Comparison of ENCODE assay signal across 8 mouse cellular contexts in genomic region chr15:78530141-78530540, GRCm38 (mm10). TPM values are rescaled to one million over a fixed set of nuclear protein-coding genes. Genes with fewer than 3 reads are reported as not detected.
DNase-seq lines count a peak whose midpoint lies in the region; ATAC-seq and TF ChIP-seq lines count a peak whose summit lies in the region.

No protein-coding gene starts in this region.

- H3K79me3 ChIP-seq in C2C12 (ENCODE audit: low read depth): peaks cover 5% of the 10 kb centered on the region

- ATAC-seq in hindbrain, embryonic 13.5 days (ENCODE audit: low FRiP score): no peak
- no peak for ATAC-seq in hindbrain, embryonic 11.5 days (ENCODE audit: low FRiP score)
- no peak for ATAC-seq in limb, embryonic 14.5 days (ENCODE audit: low FRiP score, low read depth)

- H3K4me3 ChIP-seq in hindbrain, embryonic 13.5 days: no peak overlapping the region
- no peak overlapping the region for H3K4me3 ChIP-seq in hindbrain, embryonic 11.5 days (ENCODE audit: low read depth, low read length)
- H3K4me3 ChIP-seq in C2C12 (ENCODE audit: insufficient read depth, poor library complexity, severe bottlenecking): peak overlapping the region; percentile 53
- peak overlapping the region; percentile 50; the same call in 1 of the 2 replicates for H3K4me3 ChIP-seq in forebrain, embryonic 10.5 days
- peak overlapping the region; percentile 46; the same call in 1 of the 2 replicates for H3K4me3 ChIP-seq in limb, embryonic 14.5 days (replicated peaks; ENCODE audit: low read length)

- H3K79me2 ChIP-seq in C2C12 (ENCODE audit: control insufficient read depth, insufficient read depth): peaks cover 19% of the 10 kb centered on the region

- H3K27me3 ChIP-seq in hindbrain, embryonic 13.5 days: peaks cover 7% of the 10 kb centered on the region
- peaks cover 4% of the 10 kb centered on the region; the same call in 1 of the 2 replicates for H3K27me3 ChIP-seq in hindbrain, embryonic 11.5 days (ENCODE audit: control insufficient read depth, insufficient read depth, low read length)
- H3K27me3 ChIP-seq in C2C12 (ENCODE audit: control insufficient read depth, insufficient read depth, insufficient read length): peaks cover 9% of the 10 kb centered on the region
- peaks cover 22% of the 10 kb centered on the region for H3K27me3 ChIP-seq in forebrain, embryonic 10.5 days (ENCODE audit: poor library complexity, severe bottlenecking)
- H3K27me3 ChIP-seq in limb, embryonic 14.5 days (ENCODE audit: control insufficient read depth, insufficient read depth, low read length): no peaks in the 10 kb centered on the region

- TF ChIP-seq CTCF in C2C12 (IDR thresholded peaks at IDR 0.05; ENCODE audit: control insufficient read depth, insufficient read depth, insufficient read length): no peak

- 82% methylated on average over 3 of the region's 3 CpGs for WGBS in hindbrain, embryonic 13.5 days
- whole genome bisulfite sequencing in hindbrain, embryonic 11.5 days: 77% methylated on average over 3 of the region's 3 CpGs
- 68% methylated on average over 3 of the region's 3 CpGs for WGBS in forebrain, embryonic 10.5 days
- 76% methylated on average over 3 of the region's 3 CpGs for WGBS in limb, embryonic 14.5 days

- DNase-seq in hindbrain, embryonic 11.5 days (ENCODE audit: low spot score): no peak
- no peak for DNase-seq in forebrain, embryonic 10.5 days (ENCODE audit: extremely low spot score, low spot score)
- DNase-seq in limb, embryonic 14.5 days (ENCODE audit: low spot score): no peak
- DNase-seq in frontal cortex, postnatal 14 days (ENCODE audit: low spot score in 2 of 2): no peak
- DNase-seq in layer of hippocampus, adult 9-11 months: no peak
- DNase-seq in frontal cortex, postnatal 25 days (ENCODE audit: low spot score in 2 of 2): no peak

- no peak overlapping the region for H3K4me2 ChIP-seq in hindbrain, embryonic 13.5 days
- no peak overlapping the region for H3K4me2 ChIP-seq in hindbrain, embryonic 11.5 days (replicated peaks; ENCODE audit: low read depth, low read length)
- peak overlapping the region; percentile 80 for H3K4me2 ChIP-seq in limb, embryonic 14.5 days (replicated peaks; ENCODE audit: low read depth, low read length, severe bottlenecking)

- TF ChIP-seq POLR2A in limb, embryonic 14.5 days (IDR thresholded peaks at IDR 0.05; ENCODE audit: borderline replicate concordance, extremely low read depth, insufficient read depth, insufficient read length): no peak

- no peaks in the 10 kb centered on the region for H3K9me3 ChIP-seq in hindbrain, embryonic 13.5 days
- no peaks in the 10 kb centered on the region for H3K9me3 ChIP-seq in hindbrain, embryonic 11.5 days (ENCODE audit: control insufficient read depth, low read length)
- no peaks in the 10 kb centered on the region for H3K9me3 ChIP-seq in forebrain, embryonic 10.5 days
- no peaks in the 10 kb centered on the region for H3K9me3 ChIP-seq in limb, embryonic 14.5 days (ENCODE audit: control insufficient read depth, low read length)

- H3K36me3 ChIP-seq in hindbrain, embryonic 13.5 days: no peaks in the 10 kb centered on the region
- no peaks in the 10 kb centered on the region for H3K36me3 ChIP-seq in hindbrain, embryonic 11.5 days (ENCODE audit: control insufficient read depth, insufficient read depth, low read length)
- H3K36me3 ChIP-seq in C2C12 (ENCODE audit: control insufficient read depth, insufficient read depth): peaks cover 4% of the 10 kb centered on the region
- no peaks in the 10 kb centered on the region for H3K36me3 ChIP-seq in forebrain, embryonic 10.5 days (replicated peaks)
- peaks cover 5% of the 10 kb centered on the region; the same call in 1 of the 2 replicates for H3K36me3 ChIP-seq in limb, embryonic 14.5 days (ENCODE audit: control insufficient read depth, insufficient read depth, low read length)

- no peak overlapping the region for H3K27ac ChIP-seq in hindbrain, embryonic 13.5 days
- no peak overlapping the region for H3K27ac ChIP-seq in hindbrain, embryonic 11.5 days (ENCODE audit: low read depth, low read length)
- peak overlapping the region; percentile 86; the same call in 1 of the 2 replicates for H3K27ac ChIP-seq in forebrain, embryonic 10.5 days
- H3K27ac ChIP-seq in limb, embryonic 14.5 days (replicated peaks; ENCODE audit: low read depth, low read length): no peak overlapping the region; the same call in 1 of the 2 replicates

- peaks cover 30% of the 10 kb centered on the region for H3K4me1 ChIP-seq in hindbrain, embryonic 13.5 days (replicated peaks)
- H3K4me1 ChIP-seq in hindbrain, embryonic 11.5 days (replicated peaks; ENCODE audit: control insufficient read depth, insufficient read depth, low read length): no peaks in the 10 kb centered on the region; the same call in 1 of the 2 replicates
- H3K4me1 ChIP-seq in forebrain, embryonic 10.5 days: peaks cover 40% of the 10 kb centered on the region
- peaks cover 25% of the 10 kb centered on the region for H3K4me1 ChIP-seq in limb, embryonic 14.5 days (ENCODE audit: control insufficient read depth, insufficient read depth, low read length)

- H3ac ChIP-seq in C2C12 (ENCODE audit: control insufficient read depth, insufficient read length, low read depth): peak overlapping the region; percentile 60

- peak overlapping the region; percentile 65 for H3K9ac ChIP-seq in hindbrain, embryonic 13.5 days
- no peak overlapping the region for H3K9ac ChIP-seq in hindbrain, embryonic 11.5 days (ENCODE audit: low read depth, low read length)
- H3K9ac ChIP-seq in limb, embryonic 14.5 days (ENCODE audit: low read depth, low read length, severe bottlenecking): 0 out of 2 replicates have a peak overlapping the region, but pooled peaks have one; percentile 69

TF ChIP-seq in C2C12, 6 proteins besides CTCF, POLR2A, EP300 and RAD21:
- TF ChIP-seq CEBPB (IDR thresholded peaks at IDR 0.05; ENCODE audit: low read depth) (no peak), MYOD1 (IDR thresholded peaks at IDR 0.05; ENCODE audit: control insufficient read depth, insufficient read length, low read depth) (no peak), MYOG (IDR thresholded peaks at IDR 0.05; ENCODE audit: control insufficient read depth, extremely low read depth, insufficient read length) (no peak), MAX (IDR thresholded peaks at IDR 0.05) (no peak), USF1 (IDR thresholded peaks at IDR 0.05; ENCODE audit: low read depth) (no peak), FOSL1 (IDR thresholded peaks at IDR 0.05; ENCODE audit: insufficient read depth, low read length, poor library complexity, severe bottlenecking) (no peak)

RNA-seq across cellular contexts. Expression of gene C1qtnf6, which starts 1.1 kb away (rescaled TPM):
- polyA plus RNA-seq in hindbrain, embryonic 13.5 days (2015; fragmentation: Nextera tagmentation; extraction: Ambion mirVana): 8.0 and 8.2 TPM in 2 replicates
- 11.8 and 12.4 TPM in 2 replicates for polyA plus RNA-seq in hindbrain, embryonic 11.5 days (2014; fragmentation: Nextera tagmentation; extraction: Ambion mirVana)
- polyA plus RNA-seq in C2C12 (2012; fragmentation: generic; extraction: Trizol): 17.5 TPM
- polyA plus RNA-seq in forebrain, embryonic 10.5 days (2016; fragmentation: Nextera tagmentation; extraction: Ambion mirVana): 8.4 and 8.8 TPM in 2 replicates
- 89.1 and 110 TPM in 2 replicates for polyA plus RNA-seq in limb, embryonic 14.5 days (2012; rRNA removed)
- polyA plus RNA-seq in limb, embryonic 14.5 days (2014; fragmentation: Nextera tagmentation; extraction: Ambion mirVana): 59.6 and 60.1 TPM in 2 replicates

RNA-seq across cellular contexts. Expression of gene Sstr3, which starts 14.3 kb away (rescaled TPM):
- 0.42 and 0.48 TPM in 2 replicates for polyA plus RNA-seq in hindbrain, embryonic 13.5 days (2015; fragmentation: Nextera tagmentation; extraction: Ambion mirVana)
- 0.10 and 0.22 TPM in 2 replicates for polyA plus RNA-seq in hindbrain, embryonic 11.5 days (2014; fragmentation: Nextera tagmentation; extraction: Ambion mirVana)
- not detected for polyA plus RNA-seq in C2C12 (2012; fragmentation: generic; extraction: Trizol)
- polyA plus RNA-seq in forebrain, embryonic 10.5 days (2016; fragmentation: Nextera tagmentation; extraction: Ambion mirVana): 0.09 TPM in 1 of 2 replicates, not detected in the other
- polyA plus RNA-seq in limb, embryonic 14.5 days (2012; rRNA removed): 0.05 and 0.08 TPM in 2 replicates
- polyA plus RNA-seq in limb, embryonic 14.5 days (2014; fragmentation: Nextera tagmentation; extraction: Ambion mirVana): not detected in 2 replicates

RNA-seq across cellular contexts. Expression of gene Il2rb, which starts 35.1 kb away (rescaled TPM):
- 0.05 and 0.13 TPM in 2 replicates for polyA plus RNA-seq in hindbrain, embryonic 13.5 days (2015; fragmentation: Nextera tagmentation; extraction: Ambion mirVana)
- polyA plus RNA-seq in hindbrain, embryonic 11.5 days (2014; fragmentation: Nextera tagmentation; extraction: Ambion mirVana): not detected in 2 replicates
- 0.01 TPM for polyA plus RNA-seq in C2C12 (2012; fragmentation: generic; extraction: Trizol)
- polyA plus RNA-seq in forebrain, embryonic 10.5 days (2016; fragmentation: Nextera tagmentation; extraction: Ambion mirVana): not detected in 2 replicates
- 0.39 and 0.73 TPM in 2 replicates for polyA plus RNA-seq in limb, embryonic 14.5 days (2012; rRNA removed)
- 0.15 and 0.33 TPM in 2 replicates for polyA plus RNA-seq in limb, embryonic 14.5 days (2014; fragmentation: Nextera tagmentation; extraction: Ambion mirVana)

RNA-seq across cellular contexts. Expression of gene Rac2, which starts 42.4 kb away (rescaled TPM):
- 6.3 and 8.8 TPM in 2 replicates for polyA plus RNA-seq in hindbrain, embryonic 13.5 days (2015; fragmentation: Nextera tagmentation; extraction: Ambion mirVana)
- polyA plus RNA-seq in hindbrain, embryonic 11.5 days (2014; fragmentation: Nextera tagmentation; extraction: Ambion mirVana): 6.4 and 7.6 TPM in 2 replicates
- polyA plus RNA-seq in C2C12 (2012; fragmentation: generic; extraction: Trizol): not detected
- polyA plus RNA-seq in forebrain, embryonic 10.5 days (2016; fragmentation: Nextera tagmentation; extraction: Ambion mirVana): 3.1 and 6.1 TPM in 2 replicates
- polyA plus RNA-seq in limb, embryonic 14.5 days (2012; rRNA removed): 15.9 and 21.9 TPM in 2 replicates
- 34.2 and 38.2 TPM in 2 replicates for polyA plus RNA-seq in limb, embryonic 14.5 days (2014; fragmentation: Nextera tagmentation; extraction: Ambion mirVana)

Comparison
In these comparisons a context has a peak if more than half of its experiments do, and no peak if none do; other contexts are left out.
1. H3K4me3 ChIP-seq: peak in C2C12 (single experiment), forebrain, embryonic 10.5 days (single experiment) and limb, embryonic 14.5 days (single experiment); none in hindbrain, embryonic 13.5 days (single experiment) and hindbrain, embryonic 11.5 days (single experiment).